18 mouse cellular contexts compared by ENCODE assay signal in genomic region chr6:71145288-71145989, GRCm38 (mm10). TPM values are rescaled to one million over a fixed set of nuclear protein-coding genes. Genes with fewer than 3 reads are reported as not detected.
DNase-seq lines count a peak whose midpoint lies in the region; ATAC-seq and TF ChIP-seq lines count a peak whose summit lies in the region.
"Had no signal": no experiment of that assay in that cellular context is flagged by ENCODE, and none has a peak within 500 bp of the region (broad histone marks: within the 10 kb centered on the region; RNA-seq: fewer than 3 reads in every experiment).

No protein-coding gene starts in this region.

- peak; percentile 7 for DNase-seq in liver
- DNase-seq in liver, embryonic 11.5 days (ENCODE audit: low spot score), result no peak
- DNase-seq in liver, embryonic 14.5 days (ENCODE audit: low read depth in 3 of 3, low spot score in 3 of 3), result no peak
- DNase-seq: cerebellum, adult 8-10 months; gastrocnemius, postnatal 25 days; lung, postnatal 4 days; midbrain, embryonic 14.5 days had no signal

- no peaks in the 10 kb centered on the region for H3K36me3 ChIP-seq in liver, embryonic 11.5 days (ENCODE audit: control insufficient read depth, insufficient read depth, low read length)
- H3K36me3 ChIP-seq in kidney, embryonic 16.5 days (ENCODE audit: insufficient read depth, low read length), result no peaks in the 10 kb centered on the region
- H3K36me3 ChIP-seq in liver, embryonic 14.5 days (replicated peaks; ENCODE audit: control insufficient read depth, insufficient read depth, low read depth), result no peaks in the 10 kb centered on the region
- no peaks in the 10 kb centered on the region for H3K36me3 ChIP-seq in midbrain, embryonic 15.5 days (replicated peaks)
- H3K36me3 ChIP-seq: forebrain, embryonic 15.5 days; limb, embryonic 15.5 days had no signal

- TF ChIP-seq EP300 in liver, embryonic 14.5 days (IDR thresholded peaks at IDR 0.05; ENCODE audit: low read depth), result no peak

- H3K27me3 ChIP-seq in liver, embryonic 11.5 days (replicated peaks; ENCODE audit: control insufficient read depth, insufficient read depth, low read length), result no peaks in the 10 kb centered on the region
- H3K27me3 ChIP-seq in kidney, embryonic 16.5 days (ENCODE audit: insufficient read depth, low read length), result no peaks in the 10 kb centered on the region
- no peaks in the 10 kb centered on the region for H3K27me3 ChIP-seq in liver, embryonic 14.5 days (ENCODE audit: control insufficient read depth, insufficient read depth, low read length)
- no peaks in the 10 kb centered on the region for H3K27me3 ChIP-seq in midbrain, embryonic 15.5 days (replicated peaks)
- H3K27me3 ChIP-seq: forebrain, embryonic 15.5 days; limb, embryonic 15.5 days had no signal

- H3K9me3 ChIP-seq in liver, embryonic 11.5 days (ENCODE audit: control insufficient read depth, low read length), result no peaks in the 10 kb centered on the region
- peaks cover 3% of the 10 kb centered on the region; the same call in 1 of the 2 replicates for H3K9me3 ChIP-seq in kidney, embryonic 16.5 days (ENCODE audit: low read length)
- no peaks in the 10 kb centered on the region for H3K9me3 ChIP-seq in liver, embryonic 14.5 days (ENCODE audit: control insufficient read depth, low read length)
- H3K9me3 ChIP-seq in midbrain, embryonic 15.5 days, result no peaks in the 10 kb centered on the region
- H3K9me3 ChIP-seq: forebrain, embryonic 15.5 days; limb, embryonic 15.5 days had no signal

- ATAC-seq in liver, embryonic 11.5 days (replicated peaks; ENCODE audit: low FRiP score), result no peak
- peak; percentile 43 for ATAC-seq in kidney, embryonic 16.5 days (ENCODE audit: low FRiP score, low TSS enrichment)
- ATAC-seq in liver, embryonic 14.5 days (ENCODE audit: insufficient read depth), result peak; percentile 29; the same call in 1 of the 2 replicates
- no peak for ATAC-seq in erythroid progenitor cell, adult 5-6 weeks (replicated peaks; ENCODE audit: low FRiP score, poor library complexity, severe bottlenecking)
- no peak for ATAC-seq in activated CD4-positive, CD25-positive, alpha-beta regulatory T cell, adult 4 months
- no peak for ATAC-seq in midbrain, embryonic 15.5 days (replicated peaks)
- ATAC-seq: forebrain, embryonic 15.5 days had no signal

- no peak overlapping the region for H3K4me2 ChIP-seq in liver, embryonic 11.5 days
- no peak overlapping the region for H3K4me2 ChIP-seq in kidney, embryonic 16.5 days (replicated peaks; ENCODE audit: low read depth, low read length)
- no peak overlapping the region for H3K4me2 ChIP-seq in liver, embryonic 14.5 days (ENCODE audit: low read depth)
- no peak overlapping the region for H3K4me2 ChIP-seq in midbrain, embryonic 15.5 days
- H3K4me2 ChIP-seq: limb, embryonic 15.5 days had no signal

- no peak overlapping the region for H3K27ac ChIP-seq in liver, embryonic 11.5 days (ENCODE audit: low read depth, low read length)
- H3K27ac ChIP-seq in kidney, embryonic 16.5 days (ENCODE audit: low read length), result peak overlapping the region; percentile 95
- H3K27ac ChIP-seq in liver, embryonic 14.5 days, result no peak overlapping the region
- H3K27ac ChIP-seq in midbrain, embryonic 15.5 days, result no peak overlapping the region
- H3K27ac ChIP-seq: forebrain, embryonic 15.5 days; limb, embryonic 15.5 days had no signal

- 61% methylated on average over 3 of the region's 3 CpGs for WGBS in liver, embryonic 11.5 days
- 39% methylated on average over 3 of the region's 3 CpGs for WGBS in kidney, embryonic 16.5 days
- WGBS in liver, embryonic 14.5 days (ENCODE audit: insufficient replicate concordance), result 51% methylated on average over 3 of the region's 3 CpGs
- WGBS in midbrain, embryonic 15.5 days, result 72% methylated on average over 3 of the region's 3 CpGs

- TF ChIP-seq CTCF in liver, embryonic 14.5 days (IDR thresholded peaks at IDR 0.05; ENCODE audit: low read depth), result no peak

- peaks cover 2% of the 10 kb centered on the region; the same call in 1 of the 2 replicates for H3K4me1 ChIP-seq in liver, embryonic 11.5 days (replicated peaks; ENCODE audit: control insufficient read depth, insufficient read depth, low read length)
- H3K4me1 ChIP-seq in kidney, embryonic 16.5 days (ENCODE audit: insufficient read depth, low read length), result peaks cover 29% of the 10 kb centered on the region
- peaks cover 0 to 10% of the 10 kb centered on the region in 2 experiments; a peak in 2 of 4 replicates for H3K4me1 ChIP-seq in liver, embryonic 14.5 days (replicated peaks; ENCODE audit: control insufficient read depth in 2 of 2, insufficient read depth in 2 of 2, low read length in 1 of 2)
- peaks cover 9% of the 10 kb centered on the region for H3K4me1 ChIP-seq in midbrain, embryonic 15.5 days

- H3K9ac ChIP-seq in liver, embryonic 11.5 days (ENCODE audit: low read depth, low read length), result no peak overlapping the region
- H3K9ac ChIP-seq in kidney, embryonic 16.5 days (replicated peaks; ENCODE audit: low read length), result peak overlapping the region; percentile 9; the same call in 1 of the 2 replicates
- no peak overlapping the region for H3K9ac ChIP-seq in liver, embryonic 14.5 days (replicated peaks)
- H3K9ac ChIP-seq in midbrain, embryonic 15.5 days, result no peak overlapping the region
- H3K9ac ChIP-seq: forebrain, embryonic 15.5 days; limb, embryonic 15.5 days had no signal

- H3K4me3 ChIP-seq in liver, embryonic 11.5 days (ENCODE audit: low read depth, low read length), result no peak overlapping the region
- no peak overlapping the region for H3K4me3 ChIP-seq in kidney, embryonic 16.5 days (ENCODE audit: low read length)
- no peak overlapping the region for H3K4me3 ChIP-seq in liver, embryonic 14.5 days (ENCODE audit: insufficient read depth in 1 of 2, low read depth in 2 of 2, low read length in 2 of 2)
- no peak overlapping the region for H3K4me3 ChIP-seq in midbrain, embryonic 15.5 days
- H3K4me3 ChIP-seq: forebrain, embryonic 15.5 days; limb, embryonic 15.5 days had no signal

RNA-seq across cellular contexts. Expression of gene Thnsl2, which starts 1.2 kb away (rescaled TPM):
- 5.8 and 7.6 TPM in 2 replicates for polyA plus RNA-seq in liver, embryonic 11.5 days (2014; fragmentation: Nextera tagmentation; extraction: Ambion mirVana)
- 57.1 and 69.9 TPM in 2 replicates for polyA plus RNA-seq in kidney, embryonic 16.5 days (2015; fragmentation: Nextera tagmentation; extraction: Ambion mirVana)
- 4.7 and 5.4 TPM in 2 replicates for polyA plus RNA-seq in liver, embryonic 14.5 days (2012; rRNA removed)
- 11.5 and 11.8 TPM in 2 replicates for polyA plus RNA-seq in liver, embryonic 14.5 days (2014; fragmentation: Nextera tagmentation; extraction: Ambion mirVana)
- not detected in 2 replicates for total RNA-seq in erythroid progenitor cell, adult 5-6 weeks (2015; ENCODE audit: low replicate concordance)
- total RNA-seq in erythroid progenitor cell, adult 5-6 weeks (2017; ENCODE audit: low replicate concordance), result not detected in 2 replicates
- polyA plus RNA-seq in activated CD4-positive, CD25-positive, alpha-beta regulatory T cell, adult 4 months (2017; shearing (Covaris generic)), result 1 to 10 TPM; 1.7 to 2.2 TPM
- 4.2 and 4.7 TPM in 2 replicates for polyA plus RNA-seq in midbrain, embryonic 15.5 days (2015; fragmentation: Nextera tagmentation; extraction: Ambion mirVana)

RNA-seq across cellular contexts. Expression of gene Fabp1, which starts 54.2 kb away (rescaled TPM):
- 59.9 and 63.9 TPM in 2 replicates for polyA plus RNA-seq in liver, embryonic 11.5 days (2014; fragmentation: Nextera tagmentation; extraction: Ambion mirVana)
- 1.6 and 2.7 TPM in 2 replicates for polyA plus RNA-seq in kidney, embryonic 16.5 days (2015; fragmentation: Nextera tagmentation; extraction: Ambion mirVana)
- 84.6 and 179 TPM in 2 replicates for polyA plus RNA-seq in liver, embryonic 14.5 days (2012; rRNA removed)
- 356 and 360 TPM in 2 replicates for polyA plus RNA-seq in liver, embryonic 14.5 days (2014; fragmentation: Nextera tagmentation; extraction: Ambion mirVana)
- not detected in 2 replicates for total RNA-seq in erythroid progenitor cell, adult 5-6 weeks (2015; ENCODE audit: low replicate concordance)
- not detected in 2 replicates for total RNA-seq in erythroid progenitor cell, adult 5-6 weeks (2017; ENCODE audit: low replicate concordance)
- polyA plus RNA-seq in activated CD4-positive, CD25-positive, alpha-beta regulatory T cell, adult 4 months (2017; shearing (Covaris generic)), result not detected
- polyA plus RNA-seq in midbrain, embryonic 15.5 days (2015; fragmentation: Nextera tagmentation; extraction: Ambion mirVana), result 0.45 and 0.46 TPM in 2 replicates
- total RNA-seq: gastrocnemius, postnatal 25 days; left cerebral cortex, adult 8-10 months; MEL had no signal
- polyA plus RNA-seq: forebrain, embryonic 15.5 days; heart, embryonic 14.5 days; hindbrain, embryonic 11.5 days; midbrain, embryonic 14.5 days; neural tube, embryonic 11.5 days had no signal

Comparison
In these comparisons a context has a peak if more than half of its experiments do, and no peak if none do; other contexts are left out.
1. ATAC-seq: peak in kidney, embryonic 16.5 days (single experiment) and liver, embryonic 14.5 days (single experiment); none in liver, embryonic 11.5 days (single experiment), erythroid progenitor cell, adult 5-6 weeks (single experiment), activated CD4-positive, CD25-positive, alpha-beta regulatory T cell, adult 4 months (single experiment) and midbrain, embryonic 15.5 days (single experiment).
2. RNA of gene Fabp1, which starts 54.2 kb away (polyA plus RNA-seq): 84.6 to 360 TPM in liver, embryonic 14.5 days and 59.9 to 63.9 TPM in liver, embryonic 11.5 days; 1.6 to 2.7 TPM in kidney, embryonic 16.5 days, 0.45 to 0.46 TPM in midbrain, embryonic 15.5 days and not detected in activated CD4-positive, CD25-positive, alpha-beta regulatory T cell, adult 4 months; every median in the first group is over 10 times any median in the second.